Mouse (Mus musculus): Measurements from ENCODE around the gene Mrgprg.

The Mrgprg gene

GRCm38 (mm10) chr7:143756125-143757026 lies 10.4 kb downstream of the Mrgprg start, which contains the start of gene Osbpl5:
Gene Osbpl5 (minus strand): TSS chr7:143756985.
- no peak for DNase-seq (ENCODE audit: low read depth in 1 of 2, low spot score in 2 of 2)

- no peak for DNase-seq (ENCODE audit: low read depth in 1 of 2, low spot score in 2 of 2)
Measured at GRCm38 (mm10) chr7:143755357-143756124, 11.3 kb downstream of the Mrgprg start.

- no peak for DNase-seq (ENCODE audit: low read depth in 1 of 2, low spot score in 2 of 2)
Measured at GRCm38 (mm10) chr7:143753990-143754715, 12.6 kb downstream of the Mrgprg start.

GRCm38 (mm10) chr7:143752606-143753005 lies 14.2 kb downstream of the Mrgprg start:
- DNase-seq (ENCODE audit: low read depth in 1 of 2, low spot score in 2 of 2), result no peak

DNA sequence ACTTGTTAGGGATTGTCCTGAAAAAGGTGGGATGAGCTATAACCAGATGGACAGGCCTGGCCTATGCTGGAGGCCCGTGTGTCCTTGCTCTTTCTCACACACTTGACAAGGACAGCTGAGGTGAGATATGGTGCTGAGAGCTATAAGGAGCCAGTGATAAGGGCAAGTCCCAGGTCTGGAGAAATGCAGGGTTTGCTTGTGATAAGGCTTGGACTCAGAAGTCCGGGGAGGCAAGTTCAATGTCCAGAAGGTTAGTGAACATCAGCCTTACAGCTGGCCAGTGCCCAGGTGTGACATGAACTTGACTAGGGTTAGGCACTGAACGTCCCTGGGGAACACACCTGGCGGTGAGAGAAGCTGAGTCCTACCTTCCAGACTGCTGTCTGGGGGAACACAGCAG lies 14.7 kb downstream of the Mrgprg start:
- no peak for DNase-seq (ENCODE audit: low read depth in 1 of 2, low spot score in 2 of 2)

DNA sequence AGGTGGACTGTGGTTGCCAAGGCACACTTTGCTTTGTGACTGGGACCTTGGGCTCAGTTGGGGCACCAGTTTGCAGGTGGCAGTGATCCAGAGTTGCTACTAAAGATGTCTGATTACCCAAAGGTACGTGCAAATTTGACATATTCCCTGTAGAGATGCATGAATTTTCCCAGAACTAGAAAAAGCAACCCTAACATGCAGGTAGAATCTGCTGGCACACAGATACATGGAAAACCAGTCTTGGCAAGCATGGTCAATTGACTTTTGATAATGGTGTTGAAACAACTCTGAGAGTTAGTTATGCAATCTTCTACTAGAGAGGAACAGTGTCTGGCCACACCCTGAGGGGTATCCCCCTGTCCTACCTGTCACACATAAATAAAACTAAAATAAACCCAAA lies 15.4 kb downstream of the Mrgprg start:
- no peak for DNase-seq (ENCODE audit: low read depth in 1 of 2, low spot score in 2 of 2)

- DNase-seq (ENCODE audit: low read depth in 1 of 2, low spot score in 2 of 2), result no peak
Measured at GRCm38 (mm10) chr7:143749045-143749444, 17.7 kb downstream of the Mrgprg start.

GRCm38 (mm10) chr7:143748041-143748868 lies 18.5 kb downstream of the Mrgprg start:
- DNase-seq (ENCODE audit: low read depth in 1 of 2, low spot score in 2 of 2), result peak in 1 of 2 experiments; percentile 55

DNA sequence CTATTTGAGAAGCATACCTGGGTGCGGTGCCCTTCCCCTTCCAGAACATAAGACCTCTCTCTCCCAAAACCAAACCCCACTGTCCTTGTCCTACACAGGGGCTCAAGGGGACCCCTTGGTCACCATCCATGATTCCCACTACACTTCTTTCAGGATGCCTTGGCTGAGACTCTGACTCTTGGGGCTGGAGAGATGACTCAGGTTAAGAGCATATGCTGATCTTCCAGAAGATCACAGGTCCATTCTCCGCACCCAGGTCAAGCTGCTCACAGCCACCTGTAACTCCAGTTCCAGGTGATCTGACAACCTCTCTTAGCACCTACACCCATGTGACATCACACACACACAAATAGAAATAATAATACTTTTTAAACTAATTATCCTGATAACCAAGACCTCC lies 26.1 kb downstream of the Mrgprg start:
- no peak for DNase-seq (ENCODE audit: low read depth in 1 of 2, low spot score in 2 of 2)

- no peak for DNase-seq (ENCODE audit: low read depth in 1 of 2, low spot score in 2 of 2)
Measured at GRCm38 (mm10) chr7:143739511-143740461, 27.0 kb downstream of the Mrgprg start.

DNA sequence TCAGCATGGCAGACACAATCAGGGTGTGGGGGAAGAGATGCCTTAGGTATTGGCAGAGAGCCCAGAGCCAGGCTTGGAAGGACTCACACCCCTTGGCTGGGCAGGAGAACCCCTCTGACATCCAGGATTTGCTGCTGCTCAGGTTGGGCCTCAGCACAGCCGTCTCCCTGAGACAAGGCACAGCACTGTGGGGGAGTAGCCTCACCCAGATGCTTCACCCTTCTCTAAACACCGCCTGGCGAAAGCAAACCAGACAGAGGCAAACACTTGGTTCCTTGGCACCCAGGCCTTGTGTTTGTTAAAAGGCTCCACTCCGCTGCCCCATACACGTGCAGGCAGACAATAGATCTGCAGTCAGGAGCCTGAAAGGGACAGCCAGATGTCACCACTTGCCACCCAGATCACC lies 28.2 kb downstream of the Mrgprg start:
- no peak for DNase-seq (ENCODE audit: low read depth in 1 of 2, low spot score in 2 of 2)

DNA sequence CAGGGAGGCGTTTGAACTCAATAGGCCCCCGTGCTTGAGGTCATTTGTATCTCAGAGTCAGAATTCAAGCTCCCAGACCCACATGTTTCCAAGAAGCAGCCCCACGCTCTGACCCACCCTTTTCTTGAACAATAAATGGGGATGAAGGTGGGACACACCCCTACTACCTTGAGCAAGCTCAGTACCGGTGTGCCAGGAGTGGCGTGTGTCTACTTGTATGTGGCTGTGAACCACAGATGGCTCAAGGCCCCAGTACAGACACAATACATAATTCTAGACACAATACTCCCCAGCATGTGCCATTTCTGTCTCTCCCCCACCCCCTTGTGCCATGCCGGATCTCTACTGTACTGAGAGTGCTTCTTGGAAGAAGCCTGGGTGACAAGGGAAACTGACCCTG lies 28.6 kb downstream of the Mrgprg start:
- DNase-seq (ENCODE audit: low read depth in 1 of 2, low spot score in 2 of 2), result no peak

- DNase-seq (ENCODE audit: low read depth in 1 of 2, low spot score in 2 of 2), result no peak
Measured at GRCm38 (mm10) chr7:143733746-143734145, 33.0 kb downstream of the Mrgprg start.

GRCm38 (mm10) chr7:143729886-143730285 lies 36.9 kb downstream of the Mrgprg start:
- DNase-seq (ENCODE audit: low read depth in 1 of 2, low spot score in 2 of 2), result no peak

- DNase-seq (ENCODE audit: low read depth in 1 of 2, low spot score in 2 of 2), result no peak
Measured at GRCm38 (mm10) chr7:143726396-143726795, 40.4 kb downstream of the Mrgprg start.

- no peak for DNase-seq (ENCODE audit: low read depth in 1 of 2, low spot score in 2 of 2)
Measured at GRCm38 (mm10) chr7:143723841-143724240, 43.0 kb downstream of the Mrgprg start.

DNA sequence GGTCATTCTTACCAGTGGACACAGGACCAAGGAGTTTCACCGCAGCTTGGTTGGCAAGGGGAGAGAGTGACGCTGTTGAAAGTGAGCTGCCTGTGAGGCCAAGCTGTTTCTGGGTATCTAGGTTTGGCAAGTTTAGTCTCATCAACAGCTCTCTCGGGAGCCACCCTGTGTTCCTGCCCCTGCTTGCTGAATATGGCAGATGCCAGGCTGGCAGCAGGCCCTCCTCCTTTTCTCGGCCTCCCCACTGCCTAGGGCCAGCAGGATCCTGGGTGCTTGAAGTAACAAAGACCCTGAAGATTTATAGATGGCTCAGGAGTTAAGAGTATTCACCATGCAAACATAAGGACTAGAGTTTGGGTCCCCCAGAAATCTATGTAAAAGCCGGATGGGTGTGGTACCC lies 44.1 kb downstream of the Mrgprg start:
- DNase-seq (ENCODE audit: low read depth in 1 of 2, low spot score in 2 of 2), result no peak

DNA sequence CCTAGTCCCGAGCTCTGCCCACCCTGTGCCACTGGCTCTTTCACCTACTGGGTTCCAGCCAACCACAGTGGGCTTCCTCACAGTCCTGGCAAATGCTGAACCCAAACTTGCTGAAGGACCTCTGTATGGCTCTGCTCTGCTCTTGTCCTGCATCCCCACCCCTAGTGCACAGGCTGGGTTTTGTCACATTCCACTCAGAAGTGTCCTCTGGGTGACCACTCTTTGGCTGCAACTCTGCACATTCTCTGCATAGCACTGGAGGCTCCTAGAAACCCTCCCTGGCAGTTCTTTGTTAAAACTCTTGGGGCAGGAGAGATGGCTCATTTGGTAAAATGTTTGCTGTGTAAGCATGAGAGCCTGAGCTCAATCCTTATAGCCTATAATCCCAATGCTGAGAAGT lies 49.0 kb downstream of the Mrgprg start:
- no peak for DNase-seq (ENCODE audit: low read depth in 1 of 2, low spot score in 2 of 2)
